Mouse (Mus musculus) heart, embryonic 16.5 days (tissue): Measurements from ENCODE around the gene Tfr2. TPM values are rescaled to one million over a fixed set of nuclear protein-coding genes. Genes with fewer than 3 reads are reported as not detected.

Experiments used
- ATAC-seq: fragments of 200-750 bp; cut with Nextera tagmentation; replicated peaks from 2 replicates; pipeline ENCODE4 v1.8.0; 2017; ENCODE audit warnings: moderate number of reproducible peaks; ENCODE audit not compliant: insufficient read depth, low FRiP score; ENCODE audit errors: extremely low read depth
- H3K27ac ChIP-seq: fragments of 300-500 bp; sonication (generic); 2 replicates; pipeline ENCODE4 v1.5.1; 2014; ENCODE audit warnings: mild to moderate bottlenecking, low read length, control low read depth, moderate library complexity
- H3K27me3 ChIP-seq: fragments of 300-500 bp; sonication (generic); 2 replicates; pipeline ENCODE4 v1.6.1; 2014; ENCODE audit warnings: low read length, mixed read lengths; ENCODE audit not compliant: control insufficient read depth, insufficient read depth
- H3K36me3 ChIP-seq: fragments of 300-500 bp; sonication (generic); 2 replicates; pipeline ENCODE4 v1.6.1; 2014; ENCODE audit not compliant: control insufficient read depth, insufficient read depth
- H3K4me1 ChIP-seq: fragments of 300-500 bp; sonication (generic); 2 replicates; pipeline ENCODE4 v1.6.1; 2014; ENCODE audit warnings: low read length, mixed read lengths; ENCODE audit not compliant: control insufficient read depth, insufficient read depth
- H3K4me2 ChIP-seq: fragments of 300-500 bp; sonication (generic); 2 replicates; pipeline ENCODE4 v1.6.1; 2014; ENCODE audit warnings: low read depth, mild to moderate bottlenecking, control low read depth, low read length
- H3K4me3 ChIP-seq: fragments of 300-500 bp; sonication (generic); 2 replicates; pipeline ENCODE4 v1.5.1; 2014; ENCODE audit warnings: mild to moderate bottlenecking, control low read depth, low read length
- H3K9ac ChIP-seq: fragments of 300-500 bp; sonication (generic); 2 replicates; pipeline ENCODE4 v1.6.1; 2014; ENCODE audit warnings: low read length, control low read depth
- H3K9me3 ChIP-seq: fragments of 300-500 bp; sonication (generic); replicated peaks from 2 replicates; pipeline ENCODE4 v1.6.1; 2016; ENCODE audit warnings: low read length; ENCODE audit not compliant: control insufficient read depth
- WGBS: fragments of 180-500 bp; shearing (Covaris S2); extraction: QIAGEN DNeasy Blood & Tissue Kit; methylation state at CpG from one replicate; pipeline ENCODE4 v1.1.7; 2014; 5-methylcytosine and 5-hydroxymethylcytosine counted together
- polyA plus RNA-seq: library from polyadenylated mRNA; unstranded; fragments of >200 nt; fragmentation: Nextera tagmentation; extraction: Ambion mirVana; gene quantifications from 2 replicates; pipeline ENCODE4 v1.2.1, GENCODE M21; 2015

Tfr2 gene
- polyA plus RNA-seq, 1 experiment from 2014 or later = 0.54 TPM

- Histone ChIP-seq H3K9ac (no peak overlapping the region), H3K9me3 (no peaks in the 10 kb centered on the region), H3K4me2 (no peak overlapping the region), H3K27me3 (no peaks in the 10 kb centered on the region), H3K27ac (no peak overlapping the region), H3K36me3 (peaks cover 4% of the 10 kb centered on the region; the same call in 1 of the 2 replicates), H3K4me3 (no peak overlapping the region), H3K4me1 (peaks cover 16% of the 10 kb centered on the region)
- WGBS = 78% methylated on average over 3 of the region's 3 CpGs
- ATAC-seq = no peak
Measured at GRCm38 (mm10) chr5:137534762-137535161, 34.9 kb upstream of the Tfr2 start.

DNA sequence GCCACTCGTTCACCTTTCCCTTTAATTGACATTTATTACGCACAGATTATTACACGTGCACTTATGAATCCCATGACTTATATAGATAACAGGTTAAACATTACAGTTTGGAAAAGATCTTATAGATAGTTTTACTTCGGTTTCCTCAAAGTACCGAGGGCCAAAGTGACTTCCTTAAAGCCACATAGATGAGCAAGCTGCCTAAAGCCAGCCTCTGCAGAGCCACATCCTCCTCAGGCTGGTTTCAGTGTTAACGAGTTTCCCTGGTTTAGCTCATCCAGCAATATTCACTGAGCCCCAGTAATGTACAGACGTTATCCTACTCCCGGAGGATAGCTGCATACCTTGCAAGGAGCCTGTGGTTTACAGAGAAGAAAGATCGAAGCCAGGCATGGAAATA, 34.3 kb upstream of the Tfr2 start:
- Histone ChIP-seq H3K4me3 (no peak overlapping the region), H3K4me1 (peaks cover 12% of the 10 kb centered on the region), H3K4me2 (no peak overlapping the region), H3K27ac (no peak overlapping the region), H3K9me3 (no peaks in the 10 kb centered on the region), H3K9ac (no peak overlapping the region), H3K27me3 (no peaks in the 10 kb centered on the region), H3K36me3 (no peaks in the 10 kb centered on the region)
- no peak for ATAC-seq
- WGBS = 75% methylated on average over 9 of the region's 9 CpGs

- peaks cover 6% of the 10 kb centered on the region; the same call in 1 of the 2 replicates for H3K4me1 ChIP-seq
- WGBS = 58% methylated on average over 4 of the region's 4 CpGs
- no peaks in the 10 kb centered on the region for H3K36me3 ChIP-seq
- H3K4me3 ChIP-seq = no peak overlapping the region
- no peak overlapping the region for H3K9ac ChIP-seq
- no peak overlapping the region for H3K4me2 ChIP-seq
- H3K9me3 ChIP-seq = no peaks in the 10 kb centered on the region
- no peak overlapping the region for H3K27ac ChIP-seq
- H3K27me3 ChIP-seq = no peaks in the 10 kb centered on the region
- no peak for ATAC-seq
Measured at GRCm38 (mm10) chr5:137537461-137537860, 32.2 kb upstream of the Tfr2 start.

GRCm38 (mm10) chr5:137539291-137539801, 30.3 kb upstream of the Tfr2 start:
- no peak overlapping the region for H3K4me3 ChIP-seq
- H3K27me3 ChIP-seq = no peaks in the 10 kb centered on the region
- peaks cover 3% of the 10 kb centered on the region; the same call in 1 of the 2 replicates for H3K4me1 ChIP-seq
- H3K4me2 ChIP-seq = 0 out of 2 replicates have a peak overlapping the region, but pooled peaks have one; percentile 6
- H3K36me3 ChIP-seq = no peaks in the 10 kb centered on the region
- 28% methylated on average over 7 of the region's 7 CpGs for WGBS
- no peaks in the 10 kb centered on the region for H3K9me3 ChIP-seq
- H3K9ac ChIP-seq = no peak overlapping the region
- H3K27ac ChIP-seq = no peak overlapping the region
- no peak; the same call in 1 of the 2 replicates for ATAC-seq

DNA sequence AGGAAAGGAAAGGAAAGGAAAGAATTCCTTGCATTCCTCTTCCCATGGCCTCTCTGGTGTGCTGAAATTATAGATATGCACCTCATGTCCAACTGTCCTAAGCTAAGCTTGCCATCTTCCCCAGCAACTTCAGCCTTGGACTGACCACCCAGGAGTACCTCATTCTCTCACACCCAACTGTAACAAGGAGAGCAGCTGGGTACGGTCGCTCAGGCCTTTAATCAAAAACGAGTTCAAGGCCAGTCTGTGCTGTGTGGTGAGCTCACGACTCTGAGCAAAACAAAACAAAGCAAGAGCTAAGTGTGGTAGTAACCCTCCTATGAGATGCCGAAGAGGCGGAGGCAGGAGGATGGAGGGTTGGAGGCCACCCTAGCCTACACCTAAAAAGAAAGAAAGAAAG, 28.6 kb upstream of the Tfr2 start:
- Histone ChIP-seq H3K36me3 (no peaks in the 10 kb centered on the region), H3K4me2 (no peak overlapping the region), H3K27ac (no peak overlapping the region), H3K4me3 (no peak overlapping the region), H3K4me1 (peaks cover 3% of the 10 kb centered on the region; the same call in 1 of the 2 replicates), H3K9me3 (no peaks in the 10 kb centered on the region), H3K27me3 (no peaks in the 10 kb centered on the region), H3K9ac (no peak overlapping the region)
- 68% methylated on average over 6 of the region's 6 CpGs for WGBS
- no peak for ATAC-seq

DNA sequence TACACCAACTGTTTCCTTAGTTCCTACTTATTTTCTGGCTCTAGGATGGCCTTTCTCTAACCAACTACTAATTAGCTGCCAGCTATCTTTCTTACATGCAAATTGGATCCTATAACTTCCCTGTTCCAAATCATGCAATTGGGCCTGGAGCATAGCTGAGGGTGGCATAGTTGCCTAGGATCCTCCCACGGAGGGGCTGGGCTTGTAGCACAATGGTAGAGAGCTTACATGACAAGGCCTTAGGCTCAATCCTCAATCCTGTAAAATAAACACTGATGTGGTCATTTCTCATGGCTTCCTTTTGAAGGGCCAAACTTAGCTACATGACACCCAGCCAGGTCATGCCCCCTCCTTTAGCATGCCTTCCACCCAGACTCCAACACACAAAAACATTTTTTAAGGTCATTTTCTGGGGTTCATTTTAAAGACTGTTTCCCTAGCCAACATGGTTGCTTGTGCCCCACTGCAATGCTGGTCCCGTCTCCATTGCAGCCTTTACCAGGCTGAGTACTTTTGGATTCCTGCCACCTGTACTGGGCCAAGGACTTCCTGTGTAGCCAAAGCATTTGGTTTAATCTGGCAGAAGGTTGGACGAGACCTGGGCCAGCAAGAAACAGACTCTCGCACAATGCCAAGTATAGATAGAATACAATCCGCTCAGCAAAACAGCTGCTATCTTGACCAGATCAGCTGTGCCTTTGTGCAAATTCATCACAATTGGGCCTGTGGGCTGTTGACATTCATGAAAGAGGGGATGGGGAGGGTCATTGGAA, 27.7 kb upstream of the Tfr2 start:
- Histone ChIP-seq H3K27ac (no peak overlapping the region), H3K4me1 (peaks cover 3% of the 10 kb centered on the region; the same call in 1 of the 2 replicates), H3K9ac (no peak overlapping the region), H3K4me3 (no peak overlapping the region), H3K9me3 (no peaks in the 10 kb centered on the region), H3K27me3 (no peaks in the 10 kb centered on the region), H3K36me3 (no peaks in the 10 kb centered on the region), H3K4me2 (no peak overlapping the region)
- WGBS = 64% methylated on average over 5 of the region's 5 CpGs
- no peak for ATAC-seq

- no peak overlapping the region for H3K27ac ChIP-seq
- 61% methylated on average over 6 of the region's 6 CpGs for WGBS
- no peak overlapping the region for H3K9ac ChIP-seq
Measured at GRCm38 (mm10) chr5:137544926-137545325, 24.7 kb upstream of the Tfr2 start.

DNA sequence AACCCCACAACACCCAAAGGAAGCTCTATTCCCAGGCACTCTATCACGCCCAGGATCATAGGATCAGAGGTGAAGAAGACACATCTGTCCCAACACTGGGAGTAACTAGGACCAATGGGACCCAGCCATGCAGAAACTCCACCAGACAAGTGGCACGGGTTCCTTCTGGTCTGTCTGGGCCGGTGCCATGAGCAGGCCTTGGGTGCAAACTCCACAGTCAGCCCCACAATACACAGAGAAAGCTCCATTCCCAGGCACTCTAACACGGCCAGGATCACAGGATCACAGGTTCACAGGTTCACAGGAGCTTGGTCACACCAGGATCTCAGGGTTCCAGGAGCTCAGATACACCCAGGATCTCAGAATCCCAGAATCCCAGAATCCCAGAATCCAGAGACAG, 24.0 kb upstream of the Tfr2 start:
- WGBS = 67% methylated on average over 4 of the region's 4 CpGs
- no peak for ATAC-seq
- no peak overlapping the region for H3K4me2 ChIP-seq

More at GRCm38 (mm10) chr5:137544926-137545325, 24.7 kb upstream of the Tfr2 start:
- Histone ChIP-seq H3K27me3 (no peaks in the 10 kb centered on the region), H3K4me1 (no peaks in the 10 kb centered on the region), H3K9me3 (no peaks in the 10 kb centered on the region), H3K36me3 (no peaks in the 10 kb centered on the region), H3K4me3 (no peak overlapping the region), H3K4me2 (no peak overlapping the region)
- ATAC-seq = no peak

DNA sequence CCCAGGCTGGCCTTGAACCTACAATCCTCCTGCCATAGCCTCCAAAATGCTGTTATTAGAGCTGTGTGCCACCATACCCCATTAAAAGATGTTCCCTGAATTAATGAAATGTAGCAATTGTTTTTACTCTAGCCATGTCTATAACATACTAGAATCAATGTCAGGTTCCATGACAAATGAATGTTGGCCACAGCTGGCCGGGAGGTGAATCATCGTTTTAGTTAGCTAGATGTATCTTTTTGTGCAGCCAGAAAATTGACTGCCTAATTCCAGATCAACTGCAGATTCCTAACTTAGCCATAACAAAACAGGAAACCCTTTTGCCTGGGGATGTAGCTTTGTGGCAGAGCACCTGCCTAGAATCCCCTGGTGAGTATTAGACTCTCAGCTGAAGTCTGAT, 19.8 kb upstream of the Tfr2 start:
- Histone ChIP-seq H3K27ac (no peak overlapping the region), H3K9ac (no peak overlapping the region), H3K9me3 (no peaks in the 10 kb centered on the region), H3K4me3 (no peak overlapping the region), H3K36me3 (no peaks in the 10 kb centered on the region), H3K4me2 (no peak overlapping the region), H3K4me1 (no peaks in the 10 kb centered on the region), H3K27me3 (peaks cover 14% of the 10 kb centered on the region)
- 61% methylated on average over 2 of the region's 2 CpGs for WGBS
- ATAC-seq = no peak

More for the DNA sequence above, 24.0 kb upstream of the Tfr2 start:
- H3K9me3 ChIP-seq = no peaks in the 10 kb centered on the region
- no peak overlapping the region for H3K27ac ChIP-seq
- no peaks in the 10 kb centered on the region for H3K36me3 ChIP-seq
- H3K4me3 ChIP-seq = no peak overlapping the region
- no peaks in the 10 kb centered on the region for H3K4me1 ChIP-seq
- H3K9ac ChIP-seq = no peak overlapping the region
- no peaks in the 10 kb centered on the region for H3K27me3 ChIP-seq
